ENCODE assay signal across 9 mouse cellular contexts in the genomic region with DNA sequence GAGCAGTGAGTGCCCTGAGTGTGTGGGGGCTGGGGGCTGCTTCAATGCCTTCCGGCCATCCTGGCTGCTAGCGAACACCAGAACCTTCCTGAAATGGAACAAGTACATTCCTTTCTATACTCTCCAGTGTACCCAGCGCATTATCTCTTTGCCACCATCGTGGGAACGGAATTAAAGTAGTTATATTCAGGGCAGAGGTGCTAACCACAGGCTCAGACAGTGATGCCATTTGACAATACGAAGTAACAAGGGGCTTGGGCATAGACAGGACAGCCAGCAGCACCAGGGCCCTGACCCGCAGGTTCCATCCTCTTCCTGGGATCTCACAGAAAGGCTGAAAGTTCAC. TPM values are rescaled to one million over a fixed set of nuclear protein-coding genes. Genes with fewer than 3 reads are reported as not detected.
A peak's percentile ranks its signal among the peaks of the same experiment; 100 is the strongest.
DNase-seq lines count a peak whose midpoint lies in the region; ATAC-seq and TF ChIP-seq lines count a peak whose summit lies in the region.
"Had no signal": no experiment of that assay in that cellular context is flagged by ENCODE, and none has a peak within 500 bp of the region (broad histone marks: within the 10 kb centered on the region; RNA-seq: fewer than 3 reads in every experiment).

No protein-coding gene starts in this region.

- no peaks in the 10 kb centered on the region for H3K27me3 ChIP-seq in hindbrain, postnatal 0 days (ENCODE audit: insufficient read depth, low read length)
- no peaks in the 10 kb centered on the region for H3K27me3 ChIP-seq in hindbrain, embryonic 11.5 days (ENCODE audit: control insufficient read depth, insufficient read depth, low read length)
- H3K27me3 ChIP-seq in thymus, adult 2 months (ENCODE audit: control insufficient read depth, insufficient read depth, low read length), result no peaks in the 10 kb centered on the region
- no peaks in the 10 kb centered on the region for H3K27me3 ChIP-seq in small intestine, adult 2 months (ENCODE audit: control insufficient read depth, insufficient read depth, low read length)
- H3K27me3 ChIP-seq: limb, embryonic 13.5 days had no signal

- peaks cover 32% of the 10 kb centered on the region for H3K36me3 ChIP-seq in hindbrain, postnatal 0 days (ENCODE audit: insufficient read depth, low read length)
- H3K36me3 ChIP-seq in hindbrain, embryonic 11.5 days (ENCODE audit: control insufficient read depth, insufficient read depth, low read length), result peaks cover 9% of the 10 kb centered on the region; the same call in 1 of the 2 replicates
- no peaks in the 10 kb centered on the region; the same call in 1 of the 2 replicates for H3K36me3 ChIP-seq in thymus, adult 2 months (ENCODE audit: control insufficient read depth, insufficient read depth, low read length)
- peaks cover 6% of the 10 kb centered on the region; the same call in 1 of the 2 replicates for H3K36me3 ChIP-seq in small intestine, adult 2 months (ENCODE audit: control insufficient read depth, insufficient read depth, low read length)

- TF ChIP-seq POLR2A in thymus, adult 2 months (IDR thresholded peaks at IDR 0.05; ENCODE audit: control insufficient read depth, extremely low read depth, insufficient read depth, low read length, poor library complexity), result no peak
- no peak for TF ChIP-seq POLR2A in cortical plate, adult 2 months (IDR thresholded peaks at IDR 0.05; ENCODE audit: extremely low read depth, insufficient read depth, low read length)
- TF ChIP-seq POLR2A in small intestine, adult 2 months (IDR thresholded peaks at IDR 0.05; ENCODE audit: low read depth, low read length), result no peak

- no peaks in the 10 kb centered on the region for H3K4me1 ChIP-seq in hindbrain, postnatal 0 days (ENCODE audit: insufficient read depth, low read length)
- no peaks in the 10 kb centered on the region for H3K4me1 ChIP-seq in hindbrain, embryonic 11.5 days (replicated peaks; ENCODE audit: control insufficient read depth, insufficient read depth, low read length)
- peaks cover 76% of the 10 kb centered on the region for H3K4me1 ChIP-seq in thymus, adult 2 months (replicated peaks; ENCODE audit: control insufficient read depth, insufficient read depth, low read length)
- peaks cover 10% of the 10 kb centered on the region for H3K4me1 ChIP-seq in cortical plate, adult 2 months (ENCODE audit: control insufficient read depth, insufficient read depth, low read length)
- peaks cover 6% of the 10 kb centered on the region for H3K4me1 ChIP-seq in small intestine, adult 2 months (ENCODE audit: control insufficient read depth, insufficient read depth, insufficient read length, low read length)
- H3K4me1 ChIP-seq: limb, embryonic 13.5 days had no signal

- no peaks in the 10 kb centered on the region for H3K9me3 ChIP-seq in hindbrain, postnatal 0 days (ENCODE audit: low read length)
- no peaks in the 10 kb centered on the region for H3K9me3 ChIP-seq in hindbrain, embryonic 11.5 days (ENCODE audit: control insufficient read depth, low read length)
- H3K9me3 ChIP-seq: limb, embryonic 13.5 days had no signal

- no peak for DNase-seq in hindbrain, postnatal 0 days (ENCODE audit: low spot score)
- DNase-seq in hindbrain, embryonic 11.5 days (ENCODE audit: low spot score), result no peak
- peak; percentile 22 for DNase-seq in thymus, adult 2 months
- DNase-seq in thymus, adult 18-20 months, result no peak
- no peak for DNase-seq in adrenal gland, postnatal 36 days
- DNase-seq: retina, postnatal 1 day had no signal

- no peak overlapping the region; the same call in 1 of the 2 replicates for H3K27ac ChIP-seq in hindbrain, postnatal 0 days
- no peak overlapping the region for H3K27ac ChIP-seq in hindbrain, embryonic 11.5 days (ENCODE audit: low read depth, low read length)
- H3K27ac ChIP-seq in thymus, adult 2 months (ENCODE audit: control insufficient read depth, insufficient read depth, low read length), result peak overlapping the region; percentile 54
- H3K27ac ChIP-seq in cortical plate, adult 2 months (ENCODE audit: insufficient read depth, low read length), result 0 out of 2 replicates have a peak overlapping the region, but pooled peaks have one; percentile 18
- H3K27ac ChIP-seq in small intestine, adult 2 months (ENCODE audit: insufficient read depth, low read depth, low read length), result peak overlapping the region; percentile 46
- H3K27ac ChIP-seq: limb, embryonic 13.5 days had no signal

- 92% methylated on average over 7 of the region's 7 CpGs for WGBS in hindbrain, postnatal 0 days
- 91% methylated on average over 7 of the region's 7 CpGs for WGBS in hindbrain, embryonic 11.5 days
- WGBS in thymus, adult 2 months, result 20% methylated on average over 7 of the region's 7 CpGs
- WGBS in small intestine, adult 2 months, result 89% methylated on average over 7 of the region's 7 CpGs

- no peak overlapping the region for H3K9ac ChIP-seq in hindbrain, postnatal 0 days (replicated peaks; ENCODE audit: low read length)
- H3K9ac ChIP-seq in hindbrain, embryonic 11.5 days (ENCODE audit: low read depth, low read length), result no peak overlapping the region
- H3K9ac ChIP-seq: limb, embryonic 13.5 days had no signal

- no peak overlapping the region for H3K4me2 ChIP-seq in hindbrain, postnatal 0 days (ENCODE audit: low read depth, low read length)
- no peak overlapping the region for H3K4me2 ChIP-seq in hindbrain, embryonic 11.5 days (replicated peaks; ENCODE audit: low read depth, low read length)
- H3K4me2 ChIP-seq: limb, embryonic 13.5 days had no signal

- 0 out of 2 replicates have a peak, but pooled peaks have one; percentile 18 for ATAC-seq in hindbrain, postnatal 0 days
- no peak for ATAC-seq in hindbrain, embryonic 11.5 days (ENCODE audit: low FRiP score)

- no peak for TF ChIP-seq CTCF in hindbrain, postnatal 0 days (IDR thresholded peaks at IDR 0.05; ENCODE audit: low read depth)
- TF ChIP-seq CTCF in thymus, adult 2 months (IDR thresholded peaks at IDR 0.05; ENCODE audit: borderline replicate concordance, control insufficient read depth, extremely low read depth, insufficient read depth, low read length, poor library complexity), result no peak
- TF ChIP-seq CTCF in cortical plate, adult 2 months (IDR thresholded peaks at IDR 0.05; ENCODE audit: extremely low read depth, insufficient read depth, low read length), result no peak
- no peak for TF ChIP-seq CTCF in small intestine, adult 2 months (IDR thresholded peaks at IDR 0.05; ENCODE audit: extremely low read depth, insufficient read length, insufficient replicate concordance, low read depth, low read length)

- H3K4me3 ChIP-seq in hindbrain, postnatal 0 days (ENCODE audit: low read length), result no peak overlapping the region
- H3K4me3 ChIP-seq in hindbrain, embryonic 11.5 days (ENCODE audit: low read depth, low read length), result no peak overlapping the region
- no peak overlapping the region for H3K4me3 ChIP-seq in thymus, adult 2 months (ENCODE audit: control insufficient read depth, insufficient read depth, low read length)
- no peak overlapping the region for H3K4me3 ChIP-seq in cortical plate, adult 2 months (ENCODE audit: insufficient read depth, low read length)
- no peak overlapping the region for H3K4me3 ChIP-seq in small intestine, adult 2 months (ENCODE audit: low read depth, low read length)
- H3K4me3 ChIP-seq: limb, embryonic 13.5 days had no signal

RNA-seq across cellular contexts. Expression of a gene that starts 34.8 kb away (rescaled TPM):
- 4.3 and 8.2 TPM in 2 replicates for total RNA-seq in hindbrain, postnatal 0 days (2014; rRNA removed)
- polyA plus RNA-seq in hindbrain, postnatal 0 days (2015; fragmentation: Nextera tagmentation; extraction: Ambion mirVana), result 8.8 and 9.9 TPM in 2 replicates
- polyA plus RNA-seq in hindbrain, embryonic 11.5 days (2014; fragmentation: Nextera tagmentation; extraction: Ambion mirVana), result 4.4 and 4.8 TPM in 2 replicates
- polyA plus RNA-seq in thymus, adult 2 months (2012; rRNA removed), result 62.1 and 86.9 TPM in 2 replicates
- polyA plus RNA-seq in cortical plate, adult 2 months (2012; rRNA removed), result 11.7 and 14.7 TPM in 2 replicates
- polyA plus RNA-seq in small intestine, adult 2 months (2012; rRNA removed), result 21.4 and 24.7 TPM in 2 replicates
- 10 to 100 TPM; 45.2 to 67.5 TPM for total RNA-seq in adrenal gland, postnatal 36 days (2021)

RNA-seq across cellular contexts. Expression of a gene that starts 48.6 kb away (rescaled TPM):
- 0.36 and 1.5 TPM in 2 replicates for total RNA-seq in hindbrain, postnatal 0 days (2014; rRNA removed)
- 11.7 and 12.3 TPM in 2 replicates for polyA plus RNA-seq in hindbrain, postnatal 0 days (2015; fragmentation: Nextera tagmentation; extraction: Ambion mirVana)
- 32.2 and 35.1 TPM in 2 replicates for polyA plus RNA-seq in hindbrain, embryonic 11.5 days (2014; fragmentation: Nextera tagmentation; extraction: Ambion mirVana)
- polyA plus RNA-seq in thymus, adult 2 months (2012; rRNA removed), result 13.6 and 19.8 TPM in 2 replicates
- polyA plus RNA-seq in cortical plate, adult 2 months (2012; rRNA removed), result 5.3 and 5.4 TPM in 2 replicates
- polyA plus RNA-seq in small intestine, adult 2 months (2012; rRNA removed), result 0.41 TPM in 1 of 2 replicates, not detected in the other
- 10 to 100 TPM in 1 of 2 experiments, 1 to 10 TPM in 1; 5.8 to 20.3 TPM for total RNA-seq in adrenal gland, postnatal 36 days (2021)

Comparison
In these comparisons a context has a peak if more than half of its experiments do, and no peak if none do; other contexts are left out.
1. H3K27ac ChIP-seq: peak in thymus, adult 2 months (single experiment), cortical plate, adult 2 months (single experiment) and small intestine, adult 2 months (single experiment); none in hindbrain, postnatal 0 days (single experiment) and hindbrain, embryonic 11.5 days (single experiment).